Mouse (Mus musculus): Measurements from ENCODE around the gene Tmem211. TPM values are rescaled to one million over a fixed set of nuclear protein-coding genes. Genes with fewer than 3 reads are reported as not detected.

The Tmem211 gene
- total and polyA plus RNA-seq, 3 experiments: not detected

DNA sequence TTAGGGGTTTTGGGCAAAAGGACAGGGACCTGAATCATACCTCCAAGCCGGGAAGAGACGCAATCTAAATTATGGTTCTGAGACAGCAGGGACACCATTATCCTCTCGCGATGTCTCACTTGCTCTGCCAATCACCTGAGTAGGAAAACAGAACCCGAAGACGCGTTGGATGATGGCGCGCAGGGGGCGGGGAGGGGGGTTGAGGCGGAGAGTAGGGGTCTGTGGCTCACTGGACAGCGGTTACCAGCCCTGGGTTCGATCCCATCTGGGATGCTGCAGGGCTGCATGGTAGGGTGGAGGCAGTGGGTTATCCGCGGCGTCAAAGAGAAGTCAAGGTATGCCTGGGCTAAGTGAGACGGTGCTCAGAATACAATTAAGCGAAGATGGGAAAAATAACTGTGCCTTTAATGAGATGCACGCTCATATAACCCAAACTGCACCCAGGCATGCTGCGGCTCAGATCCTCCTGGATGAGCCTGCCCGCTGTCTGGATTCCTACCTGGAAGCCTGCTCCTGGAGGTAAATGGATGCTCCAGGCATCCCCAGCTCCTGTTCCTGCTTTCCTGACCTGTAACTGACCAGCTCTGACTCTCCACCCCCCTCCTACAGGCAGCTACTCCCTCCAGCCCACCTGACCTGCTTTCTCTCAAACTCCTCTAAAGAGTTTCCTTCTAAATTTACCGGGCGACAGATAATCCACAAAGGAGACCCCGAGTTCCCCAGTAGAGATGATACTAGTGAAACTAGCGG is 848 bp upstream of the Tmem211 start:
- H3K27ac ChIP-seq (ENCODE audit: control insufficient read depth, low read depth, low read length): no peak overlapping the region
- no peaks in the 10 kb centered on the region for H3K9me3 ChIP-seq (replicated peaks; ENCODE audit: insufficient read depth, low read length)
- TF ChIP-seq MYC (IDR thresholded peaks at IDR 0.05; ENCODE audit: low read depth, low read length) (no peak), JUND (IDR thresholded peaks at IDR 0.05; ENCODE audit: low read depth, low read length) (no peak), POLR2AphosphoS5 (IDR thresholded peaks at IDR 0.05; ENCODE audit: borderline replicate concordance, low read depth, low read length) (no peak), ZMIZ1 (IDR thresholded peaks at IDR 0.05; ENCODE audit: low read depth, low read length) (no peak), NELFE (IDR thresholded peaks at IDR 0.05; ENCODE audit: low read depth, low read length) (no peak), ZNF384 (IDR thresholded peaks at IDR 0.05; ENCODE audit: low read depth, low read length) (no peak)
- no peaks in the 10 kb centered on the region for H3K36me3 ChIP-seq (ENCODE audit: control insufficient read depth in 1 of 2, insufficient read depth in 2 of 2, low read length in 2 of 2)
- no peak overlapping the region for H3K9ac ChIP-seq (ENCODE audit: control insufficient read depth, low read depth, low read length, poor library complexity, severe bottlenecking)
- H3K4me1 ChIP-seq (ENCODE audit: control insufficient read depth in 1 of 2, insufficient read depth in 2 of 2, low read length in 2 of 2): no peaks in the 10 kb centered on the region
- H3K4me3 ChIP-seq (ENCODE audit: control insufficient read depth in 1 of 2, insufficient read depth in 1 of 2, low read depth in 2 of 2, low read length in 2 of 2): no peak overlapping the region
- no peaks in the 10 kb centered on the region for H3K27me3 ChIP-seq (ENCODE audit: control insufficient read depth in 1 of 2, insufficient read depth in 2 of 2, low read length in 2 of 2)
- no peaks in the 10 kb centered on the region for H3K79me2 ChIP-seq (ENCODE audit: control insufficient read depth, insufficient read depth, low read length, poor library complexity)
- no peak for DNase-seq (ENCODE audit: low read depth, low spot score)

DNA sequence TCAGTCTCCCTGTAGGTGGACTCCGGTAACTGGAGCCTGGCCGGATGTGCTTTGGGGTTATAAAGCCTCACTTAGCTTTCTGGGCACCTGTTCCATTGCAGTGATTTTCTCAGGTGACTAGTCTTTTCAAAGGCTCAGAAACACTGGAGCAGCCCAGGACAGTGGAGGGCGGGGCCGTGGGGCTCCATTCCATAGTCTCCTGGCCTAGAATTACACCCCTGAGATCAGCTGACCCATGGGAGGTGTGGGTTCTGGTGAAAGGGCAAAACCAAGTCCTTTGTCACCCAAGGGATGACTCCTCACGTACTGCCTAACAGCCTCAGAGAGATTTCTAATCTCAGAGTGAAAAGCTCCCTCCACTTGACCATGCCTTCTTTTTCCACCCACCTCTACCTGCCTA is 3.5 kb downstream of the Tmem211 start:
- Histone ChIP-seq H3K27ac (ENCODE audit: control insufficient read depth, low read depth, low read length) (no peak overlapping the region), H3K4me3 (ENCODE audit: control insufficient read depth in 1 of 2, insufficient read depth in 1 of 2, low read depth in 2 of 2, low read length in 2 of 2) (no peak overlapping the region), H3K36me3 (ENCODE audit: control insufficient read depth in 1 of 2, insufficient read depth in 2 of 2, low read length in 2 of 2) (no peaks in the 10 kb centered on the region), H3K4me1 (ENCODE audit: control insufficient read depth in 1 of 2, insufficient read depth in 2 of 2, low read length in 2 of 2) (no peaks in the 10 kb centered on the region), H3K9ac (ENCODE audit: control insufficient read depth, low read depth, low read length, poor library complexity, severe bottlenecking) (no peak overlapping the region), H3K9me3 (replicated peaks; ENCODE audit: insufficient read depth, low read length) (no peaks in the 10 kb centered on the region), H3K79me2 (ENCODE audit: control insufficient read depth, insufficient read depth, low read length, poor library complexity) (no peaks in the 10 kb centered on the region), H3K27me3 (ENCODE audit: control insufficient read depth in 1 of 2, insufficient read depth in 2 of 2, low read length in 2 of 2) (no peaks in the 10 kb centered on the region)
- DNase-seq (ENCODE audit: low read depth, low spot score): no peak
- TF ChIP-seq USF1 (IDR thresholded peaks at IDR 0.05; ENCODE audit: low read depth, low read length) (no peak), MYC (IDR thresholded peaks at IDR 0.05; ENCODE audit: low read depth, low read length) (no peak), TAL1 (IDR thresholded peaks at IDR 0.05; ENCODE audit: low read length) (no peak), SIN3A (IDR thresholded peaks at IDR 0.05; ENCODE audit: low read length) (no peak), POLR2AphosphoS2 (IDR thresholded peaks at IDR 0.05; ENCODE audit: low read length) (no peak), TCF12 (IDR thresholded peaks at IDR 0.05; ENCODE audit: low read depth, low read length) (no peak), MEF2A (IDR thresholded peaks at IDR 0.05; ENCODE audit: extremely low read depth, insufficient replicate concordance, low read depth, low read length, poor library complexity, severe bottlenecking) (no peak), GABPA (IDR thresholded peaks at IDR 0.05; ENCODE audit: low read depth, low read length) (no peak), ELF1 (IDR thresholded peaks at IDR 0.05; ENCODE audit: low read depth, low read length) (no peak), E2F4 (IDR thresholded peaks at IDR 0.05; ENCODE audit: borderline replicate concordance, low read depth, low read length) (no peak), RAD21 (IDR thresholded peaks at IDR 0.05; ENCODE audit: low read depth, low read length) (no peak), GATA1 (IDR thresholded peaks at IDR 0.05; ENCODE audit: low read depth, low read length) (no peak), ZC3H11A (IDR thresholded peaks at IDR 0.05; ENCODE audit: low read depth, low read length) (no peak)

Data from MEL (cell line).